Mouse (Mus musculus) heart, adult 9 months (tissue): ENCODE data around the gene Ufd1.
A peak's percentile ranks its signal among the peaks of the same experiment; 100 is the strongest.
"Not testable (repeated sequence)": the region's sequence is repeated elsewhere in the genome, so short reads cannot be mapped to it uniquely, and the experiment has no call there.

ENCODE experiments used
- DNase-seq, 2 experiments: peaks; one replicate each; pipeline ENCODE4 v3.0.0; 2022; ENCODE audit warnings: low spot score in 2 of 2

The Ufd1 gene

DNA sequence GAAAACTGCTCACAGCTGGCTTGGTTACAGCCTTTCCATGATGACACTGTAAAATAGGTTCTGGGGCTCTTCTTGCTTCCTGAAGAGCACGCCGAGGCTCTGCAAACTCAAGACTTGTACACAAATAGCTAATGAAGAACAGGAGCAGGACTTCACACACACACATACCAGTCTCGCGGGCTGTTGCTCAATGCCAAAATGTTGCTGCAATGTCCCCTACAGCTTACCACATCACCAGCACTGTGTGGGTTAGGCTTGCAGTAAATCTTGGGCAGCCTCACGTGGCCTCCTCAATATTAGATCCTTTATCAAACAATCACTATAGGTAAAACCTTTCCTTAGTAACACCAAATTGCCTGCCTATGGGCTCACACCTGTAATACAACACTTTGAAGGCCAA, 2.6 kb upstream of the Ufd1 start:
- no peak for DNase-seq

DNA sequence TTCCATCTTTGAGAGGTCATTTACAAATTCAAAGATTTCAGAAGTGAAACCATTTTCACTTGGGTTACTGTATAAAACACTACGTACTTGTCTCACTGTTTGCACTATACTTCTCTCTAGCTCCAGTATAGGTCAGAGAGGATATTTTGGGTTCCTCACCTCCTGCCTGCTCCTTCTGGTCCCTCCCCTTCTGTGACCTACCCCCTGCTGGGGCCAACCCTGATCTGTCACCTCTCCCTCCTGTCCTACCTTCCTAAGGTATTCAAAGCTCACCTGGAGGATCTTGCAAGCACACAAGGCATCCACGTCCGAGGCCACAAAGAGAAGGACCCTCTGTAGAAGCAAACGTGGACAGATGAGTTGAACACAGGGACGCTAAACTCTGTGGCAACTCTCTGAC, 547 bp upstream of the Ufd1 start:
- DNase-seq, result no peak

DNA sequence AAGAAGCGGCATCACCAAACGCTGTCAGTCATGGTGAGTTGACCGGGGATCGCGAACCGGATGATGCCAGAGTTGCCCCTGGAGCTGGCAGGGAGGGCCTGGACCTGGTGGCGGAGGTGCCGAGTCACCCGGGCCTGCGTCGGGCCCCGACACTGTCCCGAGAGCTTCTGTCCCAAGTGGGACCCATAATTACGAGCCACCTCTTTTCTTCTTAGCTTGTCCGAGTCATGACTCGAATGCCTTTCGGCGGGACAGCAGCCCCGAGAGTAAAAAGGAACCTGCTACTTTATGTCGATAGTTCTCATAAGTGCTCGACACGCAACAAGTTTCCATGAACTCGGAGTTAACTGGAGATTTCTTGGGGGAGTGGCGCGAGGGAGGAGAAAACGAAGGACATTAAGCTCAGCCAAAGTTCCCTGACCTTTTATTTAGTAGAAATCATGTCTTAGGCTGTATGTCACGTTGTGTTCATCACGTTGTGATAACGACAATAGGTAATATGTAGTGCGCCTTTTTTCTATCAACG, 869 bp downstream of the Ufd1 start:
- DNase-seq, result no peak

DNA sequence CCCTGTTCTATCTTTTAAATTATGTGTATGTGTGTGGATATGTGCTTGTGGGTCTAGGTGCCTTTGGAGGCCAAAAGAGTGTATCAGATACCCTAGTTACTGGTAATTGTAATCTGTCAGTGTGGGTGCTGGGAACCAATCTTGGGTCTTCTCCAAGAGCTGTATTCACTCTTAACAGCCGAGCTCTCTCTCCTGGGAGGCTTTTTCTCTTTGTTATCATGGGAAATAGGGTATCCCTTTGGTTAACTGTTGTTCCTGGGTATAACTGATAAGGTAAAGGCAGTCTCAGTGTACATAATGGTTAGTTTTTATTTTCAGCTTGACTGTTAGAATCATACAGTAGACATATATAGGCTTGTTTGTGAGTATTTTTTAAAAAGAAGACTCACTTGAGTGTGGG, 10.8 kb downstream of the Ufd1 start:
- no peak for DNase-seq

DNA sequence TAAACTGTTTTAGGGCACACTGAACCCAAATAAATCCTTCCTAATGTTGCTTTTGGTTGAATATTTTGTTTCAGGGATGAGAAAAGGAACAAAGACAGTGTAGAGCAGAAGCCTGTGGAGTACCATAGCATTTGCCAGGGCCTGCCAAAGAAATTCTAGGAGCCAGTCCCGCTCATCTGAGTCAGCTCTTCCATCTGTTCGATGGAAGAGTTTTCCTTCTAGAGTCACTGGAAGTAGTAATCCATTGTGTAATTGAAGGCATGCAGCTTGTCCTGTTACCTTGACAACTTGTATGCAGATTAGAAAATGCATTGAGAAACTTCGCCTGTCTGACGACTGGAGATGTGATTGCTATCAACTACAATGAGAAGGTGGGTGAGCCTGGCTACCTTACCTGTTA, 11.3 kb downstream of the Ufd1 start:
- no peak for DNase-seq

DNA sequence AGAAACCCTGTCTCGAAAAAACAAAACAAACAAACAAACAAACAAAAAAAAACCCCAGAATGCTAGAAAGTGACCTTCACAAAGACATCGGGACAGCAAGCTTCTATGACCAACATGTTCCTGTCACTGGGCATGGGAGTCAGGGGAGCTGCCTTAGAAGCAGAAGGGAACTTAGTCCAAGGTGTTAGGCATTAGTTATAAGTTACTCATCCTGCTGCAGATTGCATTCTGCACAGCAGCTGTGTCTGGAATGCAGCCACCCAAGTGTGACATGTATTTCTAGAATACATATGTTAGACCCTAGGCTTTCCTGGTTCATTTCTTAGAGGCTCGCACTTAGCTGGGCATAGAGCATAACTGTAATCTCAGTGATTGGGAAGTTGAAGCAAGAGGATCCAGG, 17.1 kb downstream of the Ufd1 start:
- DNase-seq, result no peak

DNA sequence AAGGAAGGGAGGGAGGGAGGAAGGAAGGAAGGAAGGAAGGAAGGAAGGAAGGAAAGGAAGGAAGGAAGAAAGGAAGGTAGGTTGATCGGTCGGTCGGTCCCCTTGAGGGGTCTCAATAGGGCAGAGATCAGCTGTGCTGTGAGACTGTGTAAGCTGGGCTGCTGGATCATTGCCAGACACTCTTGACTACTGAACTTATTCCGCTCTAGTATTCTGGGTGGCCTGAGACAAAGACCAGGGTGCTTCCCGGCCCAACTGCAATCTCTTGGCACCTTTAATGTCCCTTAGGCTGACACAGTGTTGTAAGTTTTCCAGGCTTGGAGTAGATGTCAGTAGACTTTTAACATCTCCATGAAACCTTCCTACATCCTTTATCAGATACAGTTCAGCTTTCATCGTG, 17.5 kb downstream of the Ufd1 start:
- no peak for DNase-seq

DNA sequence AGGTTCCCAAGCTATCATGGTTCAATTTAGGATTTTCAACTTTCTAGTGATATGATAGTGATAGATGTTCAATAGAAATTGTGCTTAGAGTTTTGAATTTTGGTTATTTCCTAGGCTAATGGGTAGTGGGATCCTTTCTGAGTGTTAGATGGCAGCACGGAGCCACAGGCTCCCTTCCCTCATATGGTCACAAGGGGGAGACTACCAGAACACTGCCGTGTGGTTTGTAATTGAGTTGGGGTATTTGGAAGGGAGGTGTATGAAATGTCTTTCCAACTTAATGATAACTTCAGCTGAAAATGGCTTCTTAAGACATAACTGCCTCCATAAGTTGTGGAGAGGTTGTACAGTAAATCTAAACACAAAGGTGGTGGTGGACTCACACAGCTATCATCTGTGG, 21.9 kb downstream of the Ufd1 start:
- DNase-seq, result no peak

DNA sequence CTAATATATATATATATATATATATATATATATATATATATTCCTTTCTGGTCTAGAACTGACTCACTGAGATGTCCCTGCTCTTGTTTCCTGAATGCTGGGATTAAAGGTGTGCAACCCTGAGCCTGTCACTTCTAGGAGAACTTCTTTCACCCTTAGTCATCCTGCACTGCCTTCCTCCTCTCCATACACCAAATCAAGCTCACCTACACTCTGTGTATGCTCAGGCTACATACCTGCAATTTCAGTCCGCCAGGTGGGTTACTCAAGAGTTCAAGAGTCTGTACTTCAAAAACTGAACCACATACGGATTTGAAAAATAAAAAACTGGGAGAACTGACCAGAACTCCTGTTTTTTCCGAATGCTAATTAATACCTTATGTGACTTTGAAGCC, 24.5 kb downstream of the Ufd1 start:
- DNase-seq, result no peak

DNA sequence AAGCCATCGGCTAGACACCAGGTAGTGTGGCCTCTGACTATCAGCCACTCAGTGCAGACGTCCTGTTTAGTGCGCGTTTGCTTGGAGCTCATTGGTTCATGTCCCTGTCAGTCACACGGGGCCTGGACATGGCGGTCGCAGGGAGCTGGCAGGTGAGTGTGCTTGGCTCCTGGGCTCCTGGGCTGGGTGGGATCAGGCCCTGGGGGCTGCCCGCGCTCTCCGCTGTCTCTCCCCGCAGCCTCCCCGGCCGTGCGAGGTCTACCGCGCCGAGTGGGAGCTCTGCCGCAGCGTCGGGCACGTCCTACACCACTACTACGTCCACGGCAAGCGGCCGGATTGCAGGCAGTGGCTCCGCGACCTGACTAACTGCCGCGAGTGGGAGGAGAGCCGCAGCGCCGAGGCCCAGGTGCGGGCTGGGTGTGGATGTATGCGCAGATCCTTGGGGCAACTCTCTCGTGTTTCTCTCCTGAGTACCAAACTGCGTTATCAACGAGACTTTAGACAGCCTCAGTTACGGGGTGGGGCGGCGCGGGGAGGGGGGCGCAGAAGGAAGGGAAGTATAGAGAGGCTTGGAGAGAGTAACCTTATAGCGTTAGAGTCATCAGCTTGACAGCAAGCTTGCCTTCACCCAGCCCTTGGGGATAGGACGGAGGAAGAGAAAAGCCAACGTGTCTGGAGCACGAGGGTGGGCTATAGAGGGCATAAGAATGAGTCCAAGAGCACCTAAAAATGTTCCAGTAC, 25.1 kb downstream of the Ufd1 start, which contains the start of the genes 2510002D24Rik and Gm28539:
2510002D24Rik (plus strand) TSS at position 111 of the 741 bp plus-strand sequence.
Gm28539 (plus strand) TSS at position 117 of the 741 bp plus-strand sequence.
- DNase-seq, result peak; percentile 93 to 96

DNA sequence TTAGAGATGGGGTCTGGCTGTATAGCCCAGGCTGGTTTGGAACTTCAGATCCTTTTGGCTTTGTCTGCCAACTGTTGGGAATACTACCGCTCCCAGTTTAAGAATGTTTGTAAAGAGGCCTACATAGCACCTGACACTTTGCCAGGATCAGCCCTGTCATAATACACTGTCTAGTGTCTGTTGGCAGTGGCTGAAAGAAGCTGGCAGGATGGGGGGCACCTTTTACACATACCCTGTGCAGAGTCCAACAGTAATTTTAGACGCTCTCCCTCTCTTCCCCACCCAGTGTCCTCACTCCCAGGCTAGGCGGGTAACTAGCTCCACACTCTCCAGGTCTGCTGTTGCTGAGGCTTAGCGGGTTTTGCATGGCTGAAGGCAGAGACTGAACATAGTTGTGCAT, 26.8 kb downstream of the Ufd1 start:
- peak; percentile 14 to 36 for DNase-seq

DNA sequence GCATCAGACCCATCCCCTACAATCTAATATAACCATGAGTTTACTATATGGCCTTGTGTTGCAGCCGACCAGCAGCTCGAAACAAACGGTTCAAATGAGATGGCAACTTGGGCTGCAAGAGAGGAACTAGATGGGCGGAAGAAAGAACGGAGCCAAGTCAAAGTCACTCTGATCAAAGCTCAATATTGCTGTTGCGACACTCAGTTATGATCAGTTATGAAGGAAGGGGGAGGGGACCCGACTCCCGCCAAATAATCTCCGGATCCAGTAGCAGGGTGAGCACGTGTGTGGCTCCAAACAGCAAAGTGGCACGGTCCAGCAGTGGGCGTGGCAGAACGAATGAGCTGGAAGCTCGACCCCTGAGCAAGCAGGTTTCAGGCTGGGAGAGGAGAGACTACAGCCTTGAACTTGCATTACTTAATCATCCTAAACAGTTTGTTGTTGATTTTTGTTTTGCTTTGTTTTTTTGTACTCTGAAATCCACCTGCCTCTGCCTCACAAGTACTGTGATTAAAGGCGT, 34.8 kb downstream of the Ufd1 start:
- no peak for DNase-seq

DNA sequence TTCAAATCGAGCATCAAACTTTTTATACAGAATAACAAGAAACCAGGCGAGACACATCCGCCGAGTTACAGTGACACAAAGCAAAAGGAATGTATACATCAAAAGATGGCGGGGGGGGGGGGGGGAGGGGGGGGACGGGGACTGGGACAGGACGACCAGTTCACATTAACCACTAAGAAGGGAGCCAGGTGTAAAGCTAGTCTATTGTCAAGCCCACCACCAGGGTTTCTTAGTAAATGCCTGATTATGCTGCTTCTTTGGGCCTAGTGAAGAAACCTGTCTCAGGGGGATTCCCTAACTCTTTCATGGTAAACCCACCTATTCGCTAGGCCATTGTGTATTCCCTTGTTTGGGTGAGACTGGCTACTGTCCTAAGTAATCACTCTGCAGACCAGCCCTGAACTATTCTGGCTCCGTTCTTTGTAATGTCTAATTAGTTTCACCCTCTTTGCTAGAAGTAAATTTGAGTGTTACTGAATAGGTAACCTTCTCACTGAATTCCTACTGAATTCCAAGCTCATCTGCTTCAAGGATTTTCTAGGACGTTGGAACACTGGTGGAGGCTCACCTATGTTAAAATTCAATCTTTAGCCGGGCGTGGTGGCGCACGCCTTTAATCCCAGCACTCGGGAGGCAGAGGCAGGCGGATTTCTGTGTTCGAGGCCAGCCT, 38.1 kb downstream of the Ufd1 start:
- not testable (repeated sequence) for DNase-seq

DNA sequence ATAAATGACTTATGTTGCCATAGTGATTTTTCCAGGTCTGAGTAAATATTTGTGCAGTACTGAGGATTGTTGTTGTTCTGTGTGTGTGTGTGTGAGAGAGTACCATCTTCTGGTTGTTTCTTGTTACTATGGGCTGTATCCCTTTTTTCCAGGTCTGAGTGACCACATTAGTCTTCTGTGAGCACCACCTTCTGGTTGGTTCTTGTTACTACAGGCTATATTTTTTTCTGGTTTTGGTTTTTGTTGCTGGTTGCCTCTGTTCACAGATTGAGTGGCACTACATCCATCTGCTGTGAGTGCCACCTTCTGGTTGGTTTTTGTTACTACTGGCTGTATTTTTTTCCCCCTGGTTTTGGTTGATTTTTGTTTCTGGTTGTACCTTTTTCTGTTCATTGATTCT, 47.0 kb downstream of the Ufd1 start:
- peak; percentile 44 to 74 for DNase-seq

DNA sequence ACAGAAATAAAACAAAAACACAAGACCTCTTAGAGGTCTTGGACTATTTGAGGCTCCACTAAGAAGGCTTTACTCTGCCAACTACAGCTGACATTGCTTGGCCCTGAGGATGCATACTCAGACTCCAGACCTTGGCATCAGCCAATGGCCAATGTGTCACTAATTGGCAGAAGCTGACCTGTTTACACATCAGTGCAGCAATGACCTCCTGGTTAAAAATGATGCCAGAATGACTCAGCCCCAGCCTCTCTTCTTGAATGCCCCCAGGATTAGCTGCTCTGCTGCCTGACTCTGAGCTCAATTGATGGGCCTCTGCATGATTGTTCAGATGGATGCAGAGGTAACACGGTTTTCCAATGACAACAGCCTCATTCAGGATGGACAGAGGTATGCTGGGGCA, 48.6 kb downstream of the Ufd1 start:
- DNase-seq, result peak; percentile 73 to 76

DNA sequence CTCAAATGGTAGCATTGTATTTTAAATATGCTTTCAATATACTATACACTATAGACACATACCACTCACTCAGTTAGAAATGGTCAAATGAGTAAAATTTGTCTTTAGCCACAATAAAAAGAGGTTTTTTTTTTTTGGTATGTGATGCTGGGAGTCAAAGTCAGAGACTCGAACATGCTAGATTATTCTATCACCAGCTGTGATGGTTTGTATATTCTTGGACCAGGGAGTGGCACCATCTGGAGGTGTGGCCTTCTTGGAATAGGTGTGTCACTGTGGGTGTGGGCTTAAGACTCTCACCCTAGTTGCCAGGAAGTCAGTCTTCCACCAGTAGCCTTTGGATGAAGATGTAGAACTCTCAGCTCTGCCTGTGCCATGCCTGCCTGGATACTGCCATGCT, 58.9 kb downstream of the Ufd1 start:
- DNase-seq, result not testable (repeated sequence)

DNA sequence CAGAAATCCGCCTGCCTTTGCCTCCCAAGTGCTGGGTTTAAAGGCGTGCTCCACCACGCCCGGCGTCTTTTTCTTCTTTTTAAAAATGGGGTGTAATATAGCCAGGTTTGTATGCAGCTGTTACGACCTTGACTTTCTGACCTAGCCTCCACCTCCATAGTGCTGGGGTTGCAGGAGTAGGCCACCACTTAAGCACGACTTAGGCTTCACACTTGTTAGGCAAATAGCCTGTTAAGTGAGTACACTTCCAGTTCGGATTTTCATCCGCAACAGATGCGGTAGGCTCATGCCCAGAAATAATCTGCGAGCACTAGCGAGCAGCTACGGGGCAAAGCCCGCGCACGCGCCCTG, 64.5 kb downstream of the Ufd1 start:
- DNase-seq, result no peak

DNA sequence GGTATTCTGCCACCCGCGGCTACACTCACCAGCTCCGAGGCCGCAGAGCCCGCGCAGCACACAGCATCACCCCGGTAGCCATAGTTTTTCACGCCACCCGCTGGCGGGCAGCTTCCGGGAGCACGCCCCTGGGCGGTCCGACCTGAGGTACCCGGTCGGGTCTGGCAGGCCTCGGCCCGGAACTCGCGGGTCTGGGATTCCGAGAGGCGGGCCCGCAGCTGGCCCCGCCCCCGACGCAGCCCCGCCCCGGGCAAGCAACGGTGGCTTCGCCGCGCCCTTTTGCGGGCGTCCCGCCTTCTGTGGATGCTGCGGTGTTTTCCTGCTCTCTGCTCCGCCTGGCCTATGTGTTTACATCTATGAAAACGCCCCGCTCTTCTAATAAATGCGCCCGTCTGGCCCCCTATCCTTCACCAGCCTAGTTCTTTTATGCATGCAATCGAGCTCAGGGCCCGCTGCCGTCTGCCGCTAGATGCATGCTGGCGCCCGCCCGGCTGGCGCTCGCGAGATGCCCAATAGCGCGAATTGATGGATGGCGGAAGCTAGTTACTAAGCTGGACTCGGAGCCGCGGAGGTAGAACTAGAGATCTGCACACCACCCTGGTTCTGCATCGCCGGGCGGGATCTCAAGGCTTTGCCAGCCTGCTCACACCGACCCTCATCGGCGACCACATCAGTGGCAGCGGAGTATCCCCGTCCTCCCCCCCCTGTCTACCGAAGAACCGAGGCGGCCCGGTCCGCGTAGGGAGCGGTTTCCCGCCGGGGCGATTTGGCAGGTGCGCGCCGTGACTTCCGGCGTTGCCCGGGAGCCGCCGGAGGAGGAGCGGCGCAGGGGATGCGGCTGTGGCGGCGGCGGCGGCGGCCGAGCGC, 65.1 kb downstream of the Ufd1 start, which contains the start of the genes Mrpl40 and Hira:
Mrpl40 (minus strand) TSS at position 421 of the 867 bp plus-strand sequence.
Hira (plus strand) TSS at position 596 of the 867 bp plus-strand sequence.
- peak; percentile 95 for DNase-seq

DNA sequence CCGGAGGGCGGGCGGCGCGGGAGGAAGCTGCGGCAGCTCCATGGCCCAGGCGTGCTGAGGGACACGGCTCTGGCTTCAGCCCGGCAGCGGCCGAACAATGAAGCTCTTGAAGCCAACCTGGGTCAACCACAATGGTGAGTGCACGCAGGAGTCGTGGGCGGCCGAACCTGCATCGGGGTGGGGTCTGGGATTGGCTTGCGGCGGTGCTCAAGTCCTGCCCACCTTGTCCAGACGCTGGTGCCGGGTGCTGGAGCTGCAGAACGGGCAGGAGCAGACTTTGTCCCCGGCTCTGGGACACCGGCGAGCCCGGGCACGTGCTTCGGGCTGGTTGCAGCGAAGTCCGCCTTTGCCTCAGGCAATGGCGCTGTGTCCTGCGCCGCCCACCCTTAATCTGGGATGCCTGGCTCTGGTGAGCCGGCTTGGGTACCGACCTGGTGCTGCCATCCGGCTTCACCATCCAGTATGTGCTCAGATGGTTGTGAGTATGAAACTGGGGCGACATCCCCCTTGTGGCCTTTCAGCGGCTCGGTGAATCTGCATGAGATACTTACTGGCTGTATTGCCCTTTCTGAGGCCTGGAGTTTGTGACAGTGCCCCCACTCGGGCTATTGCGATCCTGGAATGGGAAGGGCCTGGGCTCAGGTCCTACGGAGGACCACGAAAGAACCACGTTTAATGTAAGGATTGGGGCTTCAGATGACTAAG, 66.0 kb downstream of the Ufd1 start:
- peak; percentile 27 to 31 for DNase-seq

DNA sequence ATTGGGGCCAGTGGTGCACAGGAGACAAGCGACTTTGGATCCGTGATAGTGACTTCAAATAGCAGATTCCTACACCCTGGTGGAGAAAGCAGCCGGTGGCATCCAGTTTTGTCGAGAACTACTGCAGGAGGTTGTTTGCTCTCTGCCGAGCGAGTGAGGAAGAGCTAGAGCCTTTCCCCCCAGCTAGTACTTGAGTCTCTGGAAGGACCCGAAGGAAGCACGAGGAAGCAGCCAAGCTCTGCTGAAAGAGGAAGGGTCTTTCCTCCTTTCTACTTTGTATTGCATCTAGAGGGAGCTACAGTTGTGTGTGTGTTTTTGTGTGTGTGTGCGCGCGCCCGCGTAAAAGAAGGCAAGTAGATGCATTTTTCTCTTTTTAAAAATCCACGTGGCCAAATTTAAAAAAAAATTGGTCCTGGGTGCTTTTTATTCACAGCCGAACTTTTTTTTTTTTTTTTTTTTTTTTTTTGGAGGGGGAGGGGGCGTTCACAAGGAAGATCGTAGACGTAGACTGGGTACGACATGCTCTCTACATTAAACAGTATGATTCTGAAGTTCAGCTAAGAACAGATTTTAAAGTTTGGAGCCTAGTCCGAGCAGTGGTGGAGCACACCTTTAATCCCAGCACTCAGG, 66.6 kb downstream of the Ufd1 start:
- DNase-seq, result no peak

DNA sequence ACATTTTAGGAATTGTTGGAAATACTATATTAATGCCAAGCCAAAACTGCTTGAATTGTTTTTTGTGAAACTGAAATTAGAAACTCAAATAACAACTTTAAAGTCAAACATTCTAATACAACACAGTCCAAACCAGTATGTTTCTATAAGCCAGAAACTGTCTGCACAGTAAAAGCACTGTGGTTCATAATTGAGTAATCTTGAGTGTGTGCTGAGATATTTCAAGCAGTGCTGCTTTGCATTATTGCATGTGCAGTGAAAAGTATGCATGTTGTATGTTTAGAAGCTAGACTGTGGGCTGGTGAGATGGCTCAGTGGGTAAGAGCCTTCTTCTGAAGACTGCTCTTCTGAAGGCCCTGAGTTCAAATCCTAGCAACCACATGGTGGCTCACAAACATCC, 72.5 kb downstream of the Ufd1 start:
- no peak for DNase-seq
